Mouse (Mus musculus) G1E (cell line): ENCODE results near the gene Cables2.

Source experiments
- CTCF ChIP-seq: IDR thresholded peaks from 2 replicates; pipeline ENCODE4 v1.5.1; 2012; ENCODE audit warnings: low read depth, low read length, inconsistent platforms, mixed read lengths
- GATA1 ChIP-seq: IDR thresholded peaks from 2 replicates; pipeline ENCODE4 v1.6.1; 2012; ENCODE audit warnings: borderline replicate concordance, low read length, inconsistent platforms, mixed read lengths
- GATA2 ChIP-seq: IDR thresholded peaks from 2 replicates; pipeline ENCODE4 v1.6.1; 2012; ENCODE audit warnings: low read depth, low read length, inconsistent platforms, borderline replicate concordance
- TAL1 ChIP-seq: conservative IDR thresholded peaks from 2 replicates; pipeline ENCODE4 v1.6.1; 2012; ENCODE audit warnings: low read depth, low read length, inconsistent platforms, mixed read lengths

- TF ChIP-seq CTCF (peak; percentile 97), GATA1 (no peak), TAL1 (no peak), GATA2 (no peak)
These were observed 22.2 kb downstream of the Cables2 start for GRCm38 (mm10) chr2:180250930-180251611.
